Mouse (Mus musculus) midbrain, postnatal 0 days (tissue): ENCODE measurements around the gene Fam20b. TPM values are rescaled to one million over a fixed set of nuclear protein-coding genes. Genes with fewer than 3 reads are reported as not detected.

Experiments
- ATAC-seq: fragments of 200-750 bp; cut with Nextera tagmentation; 2 replicates; pipeline ENCODE4 v1.8.0; 2017; ENCODE audit warnings: moderate number of reproducible peaks, mild to moderate bottlenecking, moderate TSS enrichment, moderate library complexity; ENCODE audit not compliant: low FRiP score
- DNase-seq: peaks from one replicate; pipeline ENCODE4 v3.0.0-alpha.2; 2015; ENCODE audit warnings: low spot score
- H3K27ac ChIP-seq: fragments of 300-500 bp; sonication (generic); 2 replicates; pipeline ENCODE4 v1.5.1; 2014; ENCODE audit warnings: low read depth, mild to moderate bottlenecking, low read length, mixed read lengths
- H3K27me3 ChIP-seq: fragments of 300-500 bp; sonication (generic); 2 replicates; pipeline ENCODE4 v1.6.1; 2014; ENCODE audit warnings: low read length, control low read depth, mixed read lengths; ENCODE audit not compliant: insufficient read depth
- H3K36me3 ChIP-seq: fragments of 300-500 bp; sonication (generic); 2 replicates; pipeline ENCODE4 v1.6.1; 2014; ENCODE audit warnings: low read length, control low read depth, mixed read lengths; ENCODE audit not compliant: insufficient read depth
- H3K4me1 ChIP-seq: fragments of 300-500 bp; sonication (generic); 2 replicates; pipeline ENCODE4 v1.6.1; 2014; ENCODE audit warnings: mild to moderate bottlenecking, control low read depth, antibody characterized with exemption, low read length, mixed read lengths; ENCODE audit not compliant: insufficient read depth
- H3K4me2 ChIP-seq: fragments of 300-500 bp; sonication (generic); 2 replicates; pipeline ENCODE4 v1.6.1; 2014; ENCODE audit warnings: low read depth, mild to moderate bottlenecking, low read length, mixed read lengths; ENCODE audit not compliant: poor library complexity, severe bottlenecking
- H3K4me3 ChIP-seq: fragments of 300-500 bp; sonication (generic); 2 replicates; pipeline ENCODE4 v1.5.1; 2014; ENCODE audit warnings: low read depth, mild to moderate bottlenecking, low read length, moderate library complexity
- H3K9ac ChIP-seq: fragments of 300-500 bp; sonication (generic); replicated peaks from 2 replicates; pipeline ENCODE4 v1.6.1; 2014; ENCODE audit warnings: mild to moderate bottlenecking, low read length, moderate library complexity, mixed read lengths; ENCODE audit not compliant: poor library complexity, severe bottlenecking
- H3K9me3 ChIP-seq: fragments of 300-500 bp; sonication (generic); 2 replicates; pipeline ENCODE4 v1.6.1; 2016; ENCODE audit warnings: low read length, control low read depth
- CTCF ChIP-seq: IDR thresholded peaks from 2 replicates; pipeline ENCODE4 v1.5.1; 2016; ENCODE audit warnings: antibody characterized with exemption, mild to moderate bottlenecking
- WGBS: fragments of 180-500 bp; shearing (Covaris S2); extraction: QIAGEN DNeasy Blood & Tissue Kit; methylation state at CpG from one replicate; pipeline ENCODE4 v1.1.7; 2014; 5-methylcytosine and 5-hydroxymethylcytosine counted together
- polyA plus RNA-seq: library from polyadenylated mRNA; unstranded; fragments of >200 nt; fragmentation: Nextera tagmentation; extraction: Ambion mirVana; gene quantifications from 2 replicates; pipeline ENCODE4 v1.2.1, GENCODE M21; 2015
- total RNA-seq: library from RNA; depleted of rRNA; stranded (reverse); fragments of >200 nt; gene quantifications from 2 replicates; pipeline ENCODE4 v1.2.3, GENCODE M21; 2014; rRNA removed

Fam20b gene
- total and polyA plus RNA-seq, 2 experiments from 2014 or later: 32.3 to 69.9 TPM

- Histone ChIP-seq H3K4me1 (no peaks in the 10 kb centered on the region), H3K4me3 (no peak overlapping the region), H3K9ac (no peak overlapping the region), H3K27me3 (no peaks in the 10 kb centered on the region), H3K9me3 (no peaks in the 10 kb centered on the region), H3K27ac (no peak overlapping the region), H3K4me2 (no peak overlapping the region), H3K36me3 (peaks cover 17% of the 10 kb centered on the region)
- WGBS: 95% methylated on average over 8 of the region's 8 CpGs
- no peak for ATAC-seq
- no peak for DNase-seq
- no peak for TF ChIP-seq CTCF
These were observed 88.9 kb downstream of the Fam20b start for GRCm38 (mm10) chr1:156629984-156630383.

Other genes with a start within 250 kb of the Fam20b start
- 24.8 TPM in 2 replicates for gene Soat1, start 244.8 kb downstream of the Fam20b start, total RNA-seq
- gene Soat1, start 244.8 kb downstream of the Fam20b start, polyA plus RNA-seq: 10.3 and 11.8 TPM in 2 replicates
- gene Gm10031, start 195.1 kb downstream of the Fam20b start, total RNA-seq: 23.7 and 29.5 TPM in 2 replicates
- gene Gm10031, start 195.1 kb downstream of the Fam20b start, polyA plus RNA-seq: 0.53 and 0.54 TPM in 2 replicates
- gene Abl2, start 160.3 kb downstream of the Fam20b start, total RNA-seq: 25.9 and 42.3 TPM in 2 replicates
- 4.2 and 4.7 TPM in 2 replicates for gene Abl2, start 160.3 kb downstream of the Fam20b start, polyA plus RNA-seq
- gene Tor3a, start 44.7 kb downstream of the Fam20b start, total RNA-seq: 2.6 and 3.3 TPM in 2 replicates
- gene Tor3a, start 44.7 kb downstream of the Fam20b start, polyA plus RNA-seq: 3.1 and 3.5 TPM in 2 replicates
- gene Angptl1, start 119.5 kb upstream of the Fam20b start, total RNA-seq: 0.47 TPM in 1 of 2 replicates, not detected in the other
- gene Angptl1, start 119.5 kb upstream of the Fam20b start, polyA plus RNA-seq: 0.25 and 0.27 TPM in 2 replicates
- 68.8 and 87.0 TPM in 2 replicates for gene Ralgps2, start 220.5 kb upstream of the Fam20b start, total RNA-seq
- gene Ralgps2, start 220.5 kb upstream of the Fam20b start, polyA plus RNA-seq: 58.2 and 70.4 TPM in 2 replicates